Mouse (Mus musculus): ENCODE data around the gene Itga8. TPM values are rescaled to one million over a fixed set of nuclear protein-coding genes. Genes with fewer than 3 reads are reported as not detected.

Gene Itga8
- total RNA-seq, 1 experiment from 2014 or later: 8.9 TPM

DNA sequence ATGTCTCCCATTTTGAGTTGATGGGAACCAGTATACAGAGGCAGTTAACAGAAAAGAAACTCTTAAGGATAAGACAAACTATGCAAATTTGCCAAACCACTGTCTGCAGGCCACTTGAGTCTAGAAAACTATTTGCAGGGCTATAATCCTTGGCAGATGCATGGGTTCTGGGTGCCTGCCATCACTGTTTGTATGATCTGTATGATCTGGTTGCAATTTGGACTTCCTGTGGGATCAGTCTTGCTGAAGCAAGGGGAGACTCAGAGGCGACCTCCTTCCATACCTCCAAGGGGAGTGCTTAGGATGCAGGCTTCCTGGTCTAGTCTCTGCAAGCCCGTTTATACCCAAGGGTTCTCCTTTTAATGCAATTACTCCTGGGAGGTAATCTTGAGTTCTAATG lies 155.1 kb downstream of the Itga8 start:
- ATAC-seq (replicated peaks; ENCODE audit: insufficient number of reproducible peaks, low FRiP score, low TSS enrichment, poor library complexity, severe bottlenecking): no peak

DNA sequence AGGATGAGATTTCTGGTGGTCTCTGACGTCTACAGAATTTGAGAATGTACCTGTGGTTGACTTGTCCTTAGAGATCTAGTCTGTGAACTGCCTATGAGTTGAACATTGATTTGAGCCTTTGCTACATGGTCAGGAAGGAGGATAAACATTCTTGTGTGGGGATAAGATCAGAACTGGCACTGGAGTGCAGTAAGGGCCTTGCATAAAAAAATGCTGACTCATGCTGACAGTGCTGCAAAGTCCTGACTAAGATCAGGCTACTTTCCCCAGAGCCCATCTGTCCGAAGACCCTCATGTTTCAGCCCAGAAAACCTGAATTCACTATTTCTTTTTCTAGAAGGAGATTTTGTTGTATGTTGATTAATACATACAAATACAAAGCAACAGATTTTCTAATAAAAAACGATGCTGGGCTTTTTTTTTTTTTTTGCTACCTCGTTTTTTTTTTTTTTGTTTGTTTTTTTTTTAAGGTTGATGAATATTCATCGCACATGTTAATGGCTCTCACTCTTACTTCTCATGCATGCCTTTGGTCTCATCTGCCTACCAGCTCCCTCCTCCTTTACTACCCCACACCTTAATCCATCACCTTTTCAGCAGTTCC lies 162.9 kb downstream of the Itga8 start:
- ATAC-seq (replicated peaks; ENCODE audit: insufficient number of reproducible peaks, low FRiP score, low TSS enrichment, poor library complexity, severe bottlenecking): no peak

DNA sequence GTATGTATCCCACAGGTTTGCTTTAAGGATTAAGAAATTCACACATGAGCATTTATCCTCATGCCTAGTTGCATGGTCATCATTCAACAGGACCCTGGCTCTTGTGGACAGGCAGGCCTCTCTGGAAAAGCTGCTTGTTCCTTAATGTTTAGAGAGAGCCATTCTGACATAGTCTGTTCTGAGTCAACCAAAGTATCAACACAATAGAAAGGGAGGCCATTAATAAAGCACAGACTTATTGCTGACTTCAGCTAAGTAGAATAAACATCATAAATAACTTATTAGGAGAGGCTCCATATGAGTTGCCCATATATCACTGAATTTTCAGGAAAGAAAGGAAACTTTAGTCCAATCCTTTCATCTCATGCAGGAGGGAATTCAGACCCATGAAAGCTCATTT lies 175.1 kb downstream of the Itga8 start:
- no peak for ATAC-seq (replicated peaks; ENCODE audit: insufficient number of reproducible peaks, low FRiP score, low TSS enrichment, poor library complexity, severe bottlenecking)

DNA sequence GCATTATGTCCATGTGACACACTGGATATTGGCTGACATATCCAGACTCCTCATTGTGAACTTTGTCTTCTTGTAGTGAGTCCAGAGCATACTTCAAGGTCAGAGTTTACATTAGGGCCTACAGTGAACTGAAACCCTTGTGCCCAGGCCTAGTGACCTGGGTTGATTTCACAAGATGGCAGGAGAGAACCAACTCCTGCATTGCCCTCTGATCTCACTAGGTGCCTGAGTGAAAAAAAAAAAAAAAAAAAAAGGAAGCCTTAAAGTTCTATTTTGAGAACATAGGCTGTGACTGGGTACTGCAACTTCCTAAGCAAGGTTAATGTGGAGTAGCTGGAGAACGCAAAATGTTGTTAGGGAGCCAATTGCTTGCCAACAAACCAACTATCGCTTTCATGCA lies 186.2 kb downstream of the Itga8 start:
- 0 out of 2 replicates have a peak, but pooled peaks have one; percentile 27 for ATAC-seq (replicated peaks; ENCODE audit: insufficient number of reproducible peaks, low FRiP score, low TSS enrichment, poor library complexity, severe bottlenecking)

DNA sequence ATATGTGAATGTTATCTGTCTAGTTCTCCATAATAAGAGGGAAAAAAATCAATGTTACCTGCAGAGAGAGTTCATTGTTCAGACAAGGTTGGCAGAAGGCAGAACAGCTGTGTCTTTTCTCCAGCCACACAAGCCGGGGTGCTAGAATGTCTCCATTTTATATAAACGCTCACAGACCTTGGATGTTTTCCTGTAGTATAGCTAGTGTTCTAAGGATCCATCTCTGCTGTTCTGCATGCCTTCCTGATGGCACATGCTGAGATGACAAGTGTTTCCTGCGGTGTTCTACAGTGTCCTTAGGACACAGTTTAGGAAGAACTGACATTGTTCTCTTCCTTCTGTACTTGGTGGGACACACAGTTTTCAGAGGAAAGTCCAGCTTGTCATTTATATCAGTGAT lies 192.4 kb downstream of the Itga8 start:
- no peak for ATAC-seq (replicated peaks; ENCODE audit: insufficient number of reproducible peaks, low FRiP score, low TSS enrichment, poor library complexity, severe bottlenecking)

DNA sequence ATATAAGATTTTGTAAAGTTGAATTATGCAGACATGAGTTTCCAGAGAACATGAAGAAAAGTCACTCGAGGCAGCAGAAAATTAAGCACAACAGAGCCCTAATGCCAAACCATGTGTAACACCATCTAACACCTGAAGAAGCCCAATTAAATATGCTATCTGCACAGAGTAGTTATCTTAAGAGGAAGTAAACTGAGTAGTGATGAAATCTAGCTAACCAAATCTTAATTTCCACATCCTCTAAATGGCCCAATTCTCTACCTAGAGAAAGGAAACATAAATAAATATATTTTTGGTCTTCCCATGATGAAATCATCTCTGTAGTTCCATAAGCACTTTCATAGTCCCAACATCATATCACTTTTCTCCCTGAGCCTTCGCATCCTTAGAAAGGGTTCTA lies 193.4 kb downstream of the Itga8 start:
- peak; percentile 66; the same call in 1 of the 2 replicates for ATAC-seq (replicated peaks; ENCODE audit: insufficient number of reproducible peaks, low FRiP score, low TSS enrichment, poor library complexity, severe bottlenecking)

DNA sequence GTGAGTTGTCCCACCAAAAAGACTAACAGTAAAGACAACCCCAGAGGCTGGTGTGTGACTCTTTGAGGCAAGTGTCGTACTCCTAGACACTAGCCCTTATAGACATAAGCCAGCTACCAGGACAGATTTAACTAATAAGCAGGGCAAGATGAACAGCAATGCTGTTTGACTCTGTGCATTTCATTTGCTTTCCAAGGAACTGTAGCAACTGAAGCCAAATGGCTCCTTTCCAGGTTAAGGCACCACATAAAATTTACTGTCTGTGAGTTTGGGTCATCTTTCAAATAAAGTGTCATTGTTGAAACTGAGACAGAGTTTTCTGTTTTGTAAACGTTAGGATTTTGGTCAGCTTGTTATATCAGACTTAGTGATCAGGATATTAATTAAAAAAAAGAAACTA lies 194.5 kb downstream of the Itga8 start:
- ATAC-seq (replicated peaks; ENCODE audit: insufficient number of reproducible peaks, low FRiP score, low TSS enrichment, poor library complexity, severe bottlenecking): no peak

DNA sequence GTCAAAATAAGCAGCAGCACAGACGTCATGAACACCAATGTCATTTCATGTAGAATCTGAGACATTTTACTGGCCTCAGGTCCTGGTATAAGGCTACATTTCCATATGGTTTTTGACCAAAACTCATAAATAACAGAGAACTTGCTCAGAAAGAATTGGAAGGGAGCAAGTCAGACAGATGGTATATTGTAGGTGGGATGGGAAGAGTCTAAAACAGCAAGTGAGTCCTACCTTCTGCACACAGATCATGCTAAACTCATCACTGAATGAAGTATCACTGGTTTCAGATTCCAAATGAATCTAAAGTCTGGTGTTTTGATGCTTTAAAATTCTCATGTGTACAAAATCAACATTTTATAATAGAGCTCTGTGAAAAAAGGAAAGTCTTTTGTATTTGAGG lies 198.5 kb downstream of the Itga8 start:
- ATAC-seq (replicated peaks; ENCODE audit: insufficient number of reproducible peaks, low FRiP score, low TSS enrichment, poor library complexity, severe bottlenecking): no peak

DNA sequence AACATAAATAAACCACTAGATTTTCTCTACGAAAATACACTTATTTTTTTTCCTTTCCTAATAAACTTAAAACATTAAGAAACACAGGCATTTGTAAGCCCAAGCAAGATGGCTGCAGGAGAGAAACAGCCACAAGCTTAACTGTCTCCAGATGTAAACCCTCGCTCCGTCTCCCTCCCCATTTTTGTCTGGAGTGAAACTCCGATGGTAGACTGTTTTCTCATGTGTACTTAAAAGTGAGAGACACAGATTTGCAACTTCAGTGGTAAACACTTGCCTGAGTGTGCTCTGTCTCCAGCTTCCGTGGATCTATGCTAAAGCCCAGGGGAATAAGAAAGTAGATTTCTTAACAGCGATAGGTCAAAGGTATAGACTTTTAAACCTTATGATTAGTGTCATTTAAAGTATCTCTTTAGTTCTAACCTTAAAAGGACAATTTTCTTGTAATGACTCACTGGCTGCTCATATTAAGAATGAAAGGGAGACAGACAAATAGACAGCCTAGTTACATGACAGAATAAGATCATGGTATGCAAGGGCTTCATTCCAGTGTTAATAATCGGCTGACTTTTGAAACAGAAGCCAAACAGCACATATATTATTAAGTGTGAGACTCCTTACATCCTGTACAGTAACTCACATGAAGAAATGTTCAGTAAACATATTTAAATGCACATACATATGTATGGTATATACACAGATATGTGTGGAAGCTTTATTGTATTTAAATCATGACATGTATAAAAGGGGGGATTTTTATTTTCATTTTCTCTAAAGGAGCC lies 209.3 kb downstream of the Itga8 start:
- ATAC-seq (replicated peaks; ENCODE audit: insufficient number of reproducible peaks, low FRiP score, low TSS enrichment, poor library complexity, severe bottlenecking): no peak

DNA sequence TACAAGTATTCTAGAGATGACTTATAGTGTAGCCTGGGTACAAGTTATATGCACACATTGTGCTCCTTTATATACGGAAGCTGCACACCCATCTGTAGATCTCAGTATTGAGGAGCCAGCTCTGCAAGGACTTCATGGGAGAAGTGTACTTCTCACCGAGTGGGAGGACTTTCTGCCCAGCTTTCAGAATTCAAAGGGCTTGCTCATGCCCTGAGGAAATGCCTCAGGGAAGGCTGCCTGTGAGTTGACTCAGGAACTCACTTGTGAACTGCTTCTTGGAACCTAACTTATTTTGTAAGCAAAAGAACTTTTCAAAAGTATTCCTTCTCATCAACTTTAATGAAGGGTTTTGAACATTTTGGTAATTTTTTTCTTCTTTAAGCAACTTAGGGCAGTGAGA lies 210.7 kb downstream of the Itga8 start:
- ATAC-seq (replicated peaks; ENCODE audit: insufficient number of reproducible peaks, low FRiP score, low TSS enrichment, poor library complexity, severe bottlenecking): no peak

DNA sequence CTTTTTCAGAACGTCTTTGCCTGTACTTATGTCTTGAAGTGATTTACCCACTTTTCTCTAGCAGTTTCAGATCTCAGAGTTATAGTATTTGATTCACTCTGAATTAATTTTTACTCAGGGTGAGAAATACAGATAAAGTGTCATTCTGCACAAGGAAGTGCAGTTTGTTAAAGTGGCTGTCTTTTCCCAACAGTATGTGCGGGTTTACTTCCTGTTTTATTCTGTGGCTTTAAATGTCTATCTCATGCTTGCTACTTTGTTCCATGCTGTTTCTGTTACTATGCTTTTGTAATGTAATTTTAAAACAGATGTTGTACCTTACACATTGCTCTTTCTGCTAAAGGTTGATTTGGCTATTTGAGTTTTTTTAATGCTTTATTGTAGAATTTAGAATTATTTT lies 216.2 kb downstream of the Itga8 start:
- ATAC-seq (replicated peaks; ENCODE audit: insufficient number of reproducible peaks, low FRiP score, low TSS enrichment, poor library complexity, severe bottlenecking): no peak

DNA sequence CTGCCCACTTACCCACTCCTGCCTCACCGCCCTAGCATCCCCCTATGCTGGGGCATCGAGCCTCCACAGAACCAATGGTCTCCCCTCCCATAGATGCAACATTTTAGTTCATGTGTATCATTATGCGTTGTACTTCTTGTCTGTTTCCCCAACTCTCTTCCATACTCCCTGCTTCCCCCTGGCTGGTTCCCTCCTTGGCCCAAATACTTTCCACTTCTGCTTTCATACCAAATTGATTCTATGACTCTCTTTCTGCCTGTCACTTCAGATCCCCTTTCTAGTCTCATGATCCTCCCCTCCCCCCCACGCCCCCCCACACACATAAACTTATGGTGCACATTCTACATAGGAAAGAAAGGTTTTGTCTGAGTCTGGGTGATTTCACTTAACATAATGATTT lies 217.4 kb downstream of the Itga8 start:
- ATAC-seq (replicated peaks; ENCODE audit: insufficient number of reproducible peaks, low FRiP score, low TSS enrichment, poor library complexity, severe bottlenecking): 0 out of 2 replicates have a peak, but pooled peaks have one; percentile 43

DNA sequence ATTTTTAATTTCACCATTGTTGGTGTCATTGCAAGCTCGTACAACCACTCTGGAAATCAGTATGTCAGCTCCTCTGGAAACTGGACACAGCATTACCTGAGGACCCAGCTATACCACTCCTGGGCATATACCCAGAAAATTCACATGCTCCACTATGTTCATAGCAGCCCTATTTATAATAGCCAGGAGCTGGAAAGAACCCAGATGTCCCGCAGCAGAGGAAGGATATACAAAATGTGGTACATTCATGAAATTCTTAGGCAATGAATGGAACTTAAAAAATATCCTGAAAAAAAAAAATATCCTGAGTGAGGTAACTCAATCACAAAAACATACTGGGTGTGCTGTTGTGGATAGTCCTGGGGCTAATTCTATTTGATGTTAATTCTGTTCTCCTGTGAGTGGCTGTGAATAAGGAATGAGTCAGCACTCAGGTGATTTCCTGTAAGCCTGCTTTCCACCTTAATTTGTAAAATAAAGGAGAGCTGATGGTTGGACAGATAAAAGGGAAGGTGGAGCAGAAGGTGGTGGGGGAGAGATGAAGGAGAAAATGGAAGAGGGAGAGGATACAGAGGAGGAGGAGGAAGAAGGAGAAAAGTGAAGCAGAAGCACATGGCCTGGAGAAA lies 224.3 kb downstream of the Itga8 start:
- ATAC-seq (replicated peaks; ENCODE audit: insufficient number of reproducible peaks, low FRiP score, low TSS enrichment, poor library complexity, severe bottlenecking): no peak

DNA sequence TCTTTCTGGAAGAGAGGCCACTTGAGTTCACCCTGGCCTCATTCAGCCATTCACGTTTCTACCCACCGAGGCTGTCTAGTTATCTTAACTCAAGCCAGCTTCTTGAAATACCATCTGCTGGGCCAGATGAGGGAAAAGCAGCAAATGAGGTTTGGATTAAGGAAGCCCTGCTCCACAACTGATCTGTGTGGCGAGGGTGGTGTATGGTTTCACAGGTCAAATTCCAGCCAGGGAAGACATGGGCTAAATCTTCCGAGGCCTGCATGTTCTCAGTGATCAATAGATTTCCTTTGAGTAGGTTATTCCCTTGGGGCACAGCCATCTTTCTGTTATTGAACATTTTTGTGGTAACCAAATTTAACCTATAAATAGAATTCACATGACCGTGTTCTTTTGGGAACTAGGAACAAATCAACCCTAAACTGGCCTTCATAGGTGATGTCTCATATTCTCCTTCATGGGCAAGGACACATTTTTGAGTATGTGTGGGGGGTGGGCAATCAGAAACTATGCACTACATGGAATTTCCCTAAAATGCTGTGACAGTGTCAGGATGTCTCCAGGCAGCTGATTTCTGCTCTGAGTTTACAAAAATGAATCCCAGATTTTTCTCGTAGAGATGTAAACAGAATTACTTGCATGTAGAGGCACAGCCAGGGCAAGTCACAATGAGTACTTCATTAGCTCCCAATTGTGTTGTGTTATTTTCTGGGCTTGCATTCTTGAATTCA lies 235.9 kb downstream of the Itga8 start:
- ATAC-seq (replicated peaks; ENCODE audit: insufficient number of reproducible peaks, low FRiP score, low TSS enrichment, poor library complexity, severe bottlenecking): no peak

DNA sequence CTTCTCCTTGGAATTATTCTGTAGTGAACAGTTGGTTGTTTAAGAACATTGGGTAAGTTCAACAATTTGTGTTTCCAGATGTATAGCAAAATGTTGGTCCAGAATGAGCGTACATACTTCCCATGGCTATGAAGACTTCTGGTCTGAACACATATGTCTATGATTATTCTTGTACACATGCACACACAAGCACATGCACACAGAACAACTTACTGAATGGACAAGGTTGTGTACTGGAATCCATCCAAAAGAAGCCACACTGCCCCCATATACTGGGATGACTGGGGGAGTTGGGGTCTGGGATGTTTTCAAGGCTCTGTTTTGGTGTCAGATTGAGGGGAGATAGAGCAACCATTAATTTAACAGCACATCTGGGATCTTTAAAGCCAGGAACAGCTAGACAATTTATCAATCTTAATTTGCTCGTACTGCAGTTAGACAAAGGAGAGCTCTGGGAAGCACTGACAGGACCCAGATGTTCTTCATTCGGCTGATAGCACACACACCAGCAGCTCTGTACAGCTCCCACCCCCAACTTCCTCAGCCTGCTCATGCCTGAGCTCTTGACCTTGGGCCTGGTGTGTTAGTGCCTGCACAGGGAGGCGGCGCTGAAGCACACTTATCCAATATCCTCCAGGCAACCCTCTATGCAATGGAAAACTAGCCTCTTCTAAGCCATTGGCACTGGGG lies 241.5 kb downstream of the Itga8 start:
- no peak for ATAC-seq (replicated peaks; ENCODE audit: insufficient number of reproducible peaks, low FRiP score, low TSS enrichment, poor library complexity, severe bottlenecking)

Measured in monocyte, adult 5-6 weeks (primary cell).